Mouse (Mus musculus) liver, postnatal 0 days (tissue): ENCODE data around the gene Gm11564.

Experiments
- CTCF ChIP-seq: sonication (generic); IDR thresholded peaks from 2 replicates; pipeline ENCODE4 v1.5.1; 2016; ENCODE audit warnings: antibody characterized with exemption, low read depth
- EP300 ChIP-seq: IDR thresholded peaks from 2 replicates; pipeline ENCODE4 v1.6.1; 2016; ENCODE audit warnings: antibody characterized with exemption, low read depth, mild to moderate bottlenecking

DNA sequence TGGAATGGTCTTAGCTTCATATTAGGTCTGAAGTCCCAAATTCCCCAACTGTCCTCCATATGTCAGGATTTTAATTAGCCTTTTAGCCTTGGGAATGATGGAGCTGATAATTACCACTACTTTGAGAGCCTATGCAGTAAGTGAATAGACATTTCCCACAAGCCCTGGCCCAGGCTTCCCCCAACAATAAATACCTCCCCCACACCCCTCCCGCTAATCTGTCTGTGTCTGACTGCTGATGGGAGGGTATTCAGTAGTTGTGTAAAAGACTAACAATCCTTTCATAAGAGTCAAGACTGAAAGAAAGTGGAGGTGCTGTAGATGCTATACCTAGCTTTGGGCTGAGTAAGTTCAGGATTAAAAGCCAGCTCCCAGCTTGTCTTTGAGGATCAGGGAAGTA lies 26.7 kb upstream of the Gm11564 start:
- TF ChIP-seq CTCF, result no peak
- no peak for TF ChIP-seq EP300
